Mouse (Mus musculus): Measurements from ENCODE around the gene Pabpc6. TPM values are rescaled to one million over a fixed set of nuclear protein-coding genes. Genes with fewer than 3 reads are reported as not detected.

The Pabpc6 gene
- polyA plus RNA-seq, 1 experiment from 2014 or later, result not detected

DNA sequence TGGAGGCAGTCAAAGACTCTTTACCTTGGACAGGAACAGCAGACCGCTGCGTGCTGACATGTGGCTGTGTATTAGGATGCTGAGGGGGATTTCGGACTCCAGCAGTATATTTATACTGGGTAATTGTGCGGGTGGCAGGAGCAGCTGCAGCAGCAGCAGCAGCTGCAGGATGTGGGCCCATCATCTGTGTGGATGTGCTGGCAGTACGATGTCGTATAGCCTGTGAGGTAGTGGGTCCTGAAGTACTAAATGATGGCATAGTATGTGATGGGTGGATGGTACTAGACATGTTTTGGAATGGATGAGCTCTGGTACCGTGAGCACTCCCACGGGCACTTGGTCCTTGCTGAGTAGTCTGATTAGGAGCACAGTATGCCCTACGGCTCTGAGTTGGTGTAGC, 1.6 kb downstream of the Pabpc6 start:
- no peak for ATAC-seq (ENCODE audit: insufficient read depth, low FRiP score, low TSS enrichment)
- 87% methylated on average over 9 of the region's 9 CpGs for WGBS

DNA sequence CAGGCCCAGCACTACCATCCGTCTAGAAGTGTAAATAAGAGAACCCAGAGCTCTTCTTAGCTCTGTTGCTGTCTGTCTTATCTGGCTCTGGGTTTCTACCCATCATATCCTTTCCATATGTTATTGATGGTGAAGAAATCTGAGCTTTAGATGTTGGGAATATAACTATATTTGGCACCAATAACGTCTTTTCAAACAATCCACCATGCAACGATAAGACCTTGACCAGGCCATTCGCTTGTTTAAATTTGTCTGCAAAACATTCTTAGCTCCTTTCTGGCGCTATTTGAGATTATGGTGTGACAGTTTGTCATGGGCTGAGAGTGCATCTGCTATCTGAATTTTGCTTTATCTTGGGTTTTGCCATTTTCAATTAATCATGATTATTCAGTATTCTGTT, 10.9 kb downstream of the Pabpc6 start:
- 89% methylated on average over 5 of the region's 5 CpGs for WGBS
- H3K9ac ChIP-seq (ENCODE audit: low read length), result no peak overlapping the region
- ATAC-seq (ENCODE audit: insufficient read depth, low FRiP score, low TSS enrichment), result no peak

More for the DNA sequence above, 1.6 kb downstream of the Pabpc6 start:
- Histone ChIP-seq H3K9ac (ENCODE audit: low read length) (no peak overlapping the region), H3K9me3 (ENCODE audit: control insufficient read depth, low read length) (no peaks in the 10 kb centered on the region), H3K27ac (ENCODE audit: low read depth, low read length) (no peak overlapping the region), H3K27me3 (ENCODE audit: control insufficient read depth, insufficient read depth, low read length) (no peaks in the 10 kb centered on the region), H3K4me3 (ENCODE audit: low read depth, low read length) (no peak overlapping the region), H3K4me2 (ENCODE audit: low read depth) (no peak overlapping the region), H3K36me3 (ENCODE audit: control insufficient read depth, insufficient read depth, low read length) (no peaks in the 10 kb centered on the region), H3K4me1 (ENCODE audit: control insufficient read depth, insufficient read depth, low read length) (no peaks in the 10 kb centered on the region)
- no peak for DNase-seq (ENCODE audit: low spot score)

DNA sequence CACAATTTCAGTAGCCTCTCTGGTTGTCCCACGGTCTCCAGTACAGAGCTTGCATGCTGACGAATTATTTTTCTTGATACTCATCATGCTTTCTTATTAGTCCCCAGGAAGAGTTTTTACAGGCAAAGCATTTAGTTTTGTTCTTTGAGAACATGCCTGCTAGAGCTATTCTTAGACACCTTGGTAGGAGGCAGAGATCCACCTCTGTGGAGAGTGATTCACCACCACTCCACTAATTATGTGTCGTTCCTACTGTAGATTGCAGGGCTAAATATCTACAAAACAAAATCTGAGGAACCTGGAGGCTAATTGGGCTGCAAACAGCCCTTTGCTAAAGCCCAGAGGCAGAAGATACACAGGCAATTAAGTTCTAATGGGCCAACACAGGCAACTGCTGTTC, 15.4 kb downstream of the Pabpc6 start:
- H3K4me3 ChIP-seq (ENCODE audit: low read depth, low read length), result no peak overlapping the region
- no peak for ATAC-seq (ENCODE audit: insufficient read depth, low FRiP score, low TSS enrichment)
- no peaks in the 10 kb centered on the region for H3K9me3 ChIP-seq (ENCODE audit: control insufficient read depth, low read length)
- H3K27ac ChIP-seq (ENCODE audit: low read depth, low read length), result no peak overlapping the region
- no peak overlapping the region for H3K4me2 ChIP-seq (ENCODE audit: low read depth)
- no peaks in the 10 kb centered on the region for H3K36me3 ChIP-seq (ENCODE audit: control insufficient read depth, insufficient read depth, low read length)
- no peaks in the 10 kb centered on the region for H3K27me3 ChIP-seq (ENCODE audit: control insufficient read depth, insufficient read depth, low read length)
- no peak for DNase-seq (ENCODE audit: low spot score)
- no peak overlapping the region for H3K9ac ChIP-seq (ENCODE audit: low read length)
- no peaks in the 10 kb centered on the region for H3K4me1 ChIP-seq (ENCODE audit: control insufficient read depth, insufficient read depth, low read length)
- WGBS, result 84% methylated on average over 3 of the region's 3 CpGs

More for the DNA sequence above, 10.9 kb downstream of the Pabpc6 start:
- Histone ChIP-seq H3K36me3 (ENCODE audit: control insufficient read depth, insufficient read depth, low read length) (no peaks in the 10 kb centered on the region), H3K9me3 (ENCODE audit: control insufficient read depth, low read length) (no peaks in the 10 kb centered on the region), H3K27ac (ENCODE audit: low read depth, low read length) (no peak overlapping the region), H3K27me3 (ENCODE audit: control insufficient read depth, insufficient read depth, low read length) (no peaks in the 10 kb centered on the region), H3K4me3 (ENCODE audit: low read depth, low read length) (no peak overlapping the region), H3K4me1 (ENCODE audit: control insufficient read depth, insufficient read depth, low read length) (no peaks in the 10 kb centered on the region), H3K4me2 (ENCODE audit: low read depth) (no peak overlapping the region)
- DNase-seq (ENCODE audit: low spot score), result no peak

DNA sequence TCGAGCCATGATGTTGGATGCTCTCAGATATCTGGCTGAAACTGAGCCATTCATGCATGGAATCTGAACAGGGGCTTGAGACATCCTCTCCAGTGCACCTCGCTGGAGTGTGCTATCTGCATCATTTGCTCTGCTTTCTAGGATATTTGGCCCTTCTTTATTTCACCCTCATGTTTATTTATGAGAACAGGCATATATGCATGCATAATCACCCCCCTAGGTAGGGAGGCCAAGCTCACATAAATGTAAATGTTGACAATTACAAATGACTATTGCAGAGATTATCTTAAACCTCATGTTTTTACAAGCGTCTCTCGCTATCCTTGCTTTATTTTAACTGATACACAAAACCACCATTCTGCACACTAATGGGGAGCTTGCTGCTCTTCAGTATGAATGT, 21.9 kb downstream of the Pabpc6 start:
- DNase-seq (ENCODE audit: low spot score), result no peak
- 63% methylated on average over 4 of the region's 4 CpGs for WGBS
- Histone ChIP-seq H3K9me3 (ENCODE audit: control insufficient read depth, low read length) (no peaks in the 10 kb centered on the region), H3K27ac (ENCODE audit: low read depth, low read length) (no peak overlapping the region), H3K4me1 (ENCODE audit: control insufficient read depth, insufficient read depth, low read length) (no peaks in the 10 kb centered on the region), H3K4me3 (ENCODE audit: low read depth, low read length) (no peak overlapping the region), H3K36me3 (ENCODE audit: control insufficient read depth, insufficient read depth, low read length) (no peaks in the 10 kb centered on the region), H3K27me3 (ENCODE audit: control insufficient read depth, insufficient read depth, low read length) (no peaks in the 10 kb centered on the region), H3K4me2 (ENCODE audit: low read depth) (no peak overlapping the region), H3K9ac (ENCODE audit: low read length) (no peak overlapping the region)
- ATAC-seq (ENCODE audit: insufficient read depth, low FRiP score, low TSS enrichment), result no peak

DNA sequence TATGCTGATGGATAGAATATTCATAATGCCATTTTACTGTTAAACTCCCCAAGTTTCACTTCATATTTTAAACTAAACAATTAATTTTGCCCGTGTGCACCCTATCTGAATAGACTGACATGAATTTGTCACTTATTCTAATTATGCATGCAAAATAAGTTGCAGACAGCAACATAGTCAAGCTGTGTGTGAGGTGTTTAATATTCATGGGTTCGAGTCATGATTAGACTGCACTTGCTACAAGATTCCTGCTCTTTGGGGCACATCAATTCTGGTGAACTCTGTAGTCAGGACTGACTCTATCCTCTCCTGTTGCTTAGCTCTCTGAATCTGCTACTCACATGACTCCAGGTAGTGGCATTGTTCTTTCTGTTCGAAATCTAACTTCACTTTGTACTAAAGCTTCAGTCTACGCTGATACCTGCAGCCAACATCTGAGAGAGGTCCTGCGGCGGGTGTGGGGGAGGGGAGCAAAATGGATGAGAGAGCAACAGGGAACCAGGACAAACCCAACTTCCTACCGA, 25.8 kb downstream of the Pabpc6 start:
- no peak overlapping the region for H3K4me3 ChIP-seq (ENCODE audit: low read depth, low read length)
- H3K9ac ChIP-seq (ENCODE audit: low read length), result no peak overlapping the region
- H3K27me3 ChIP-seq (ENCODE audit: control insufficient read depth, insufficient read depth, low read length), result no peaks in the 10 kb centered on the region
- no peaks in the 10 kb centered on the region for H3K9me3 ChIP-seq (ENCODE audit: control insufficient read depth, low read length)
- no peak overlapping the region for H3K27ac ChIP-seq (ENCODE audit: low read depth, low read length)
- H3K4me2 ChIP-seq (ENCODE audit: low read depth), result no peak overlapping the region
- 83% methylated on average over 7 of the region's 7 CpGs for WGBS
- H3K36me3 ChIP-seq (ENCODE audit: control insufficient read depth, insufficient read depth, low read length), result no peaks in the 10 kb centered on the region
- no peak for DNase-seq (ENCODE audit: low spot score)
- no peak for ATAC-seq (ENCODE audit: insufficient read depth, low FRiP score, low TSS enrichment)
- no peaks in the 10 kb centered on the region for H3K4me1 ChIP-seq (ENCODE audit: control insufficient read depth, insufficient read depth, low read length)

DNA sequence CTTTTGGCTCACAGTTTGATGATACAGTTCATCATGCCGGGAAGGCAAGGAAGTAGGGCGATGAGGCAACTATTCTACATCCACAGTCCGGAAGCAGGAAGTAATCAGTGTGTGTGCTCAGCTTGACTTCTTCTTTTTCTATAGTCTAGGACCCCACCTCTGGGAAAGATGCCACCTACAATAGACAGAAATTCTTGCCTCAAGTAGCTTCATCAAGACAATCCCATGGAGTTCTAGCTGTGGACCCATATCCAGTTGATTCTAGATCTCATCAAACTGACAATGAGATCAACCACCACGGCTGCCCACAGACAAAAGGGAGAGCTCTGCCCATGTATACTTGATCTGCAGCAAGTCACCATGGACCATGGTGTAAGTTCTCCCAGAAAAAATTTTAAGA, 32.5 kb downstream of the Pabpc6 start:
- Histone ChIP-seq H3K9me3 (ENCODE audit: control insufficient read depth, low read length) (no peaks in the 10 kb centered on the region), H3K4me2 (ENCODE audit: low read depth) (no peak overlapping the region), H3K9ac (ENCODE audit: low read length) (no peak overlapping the region), H3K36me3 (ENCODE audit: control insufficient read depth, insufficient read depth, low read length) (no peaks in the 10 kb centered on the region), H3K4me3 (ENCODE audit: low read depth, low read length) (no peak overlapping the region), H3K4me1 (ENCODE audit: control insufficient read depth, insufficient read depth, low read length) (no peaks in the 10 kb centered on the region), H3K27me3 (ENCODE audit: control insufficient read depth, insufficient read depth, low read length) (no peaks in the 10 kb centered on the region), H3K27ac (ENCODE audit: low read depth, low read length) (no peak overlapping the region)
- no peak for DNase-seq (ENCODE audit: low spot score)
- no peak for ATAC-seq (ENCODE audit: insufficient read depth, low FRiP score, low TSS enrichment)
- 93% methylated on average over 4 of the region's 4 CpGs for WGBS

DNA sequence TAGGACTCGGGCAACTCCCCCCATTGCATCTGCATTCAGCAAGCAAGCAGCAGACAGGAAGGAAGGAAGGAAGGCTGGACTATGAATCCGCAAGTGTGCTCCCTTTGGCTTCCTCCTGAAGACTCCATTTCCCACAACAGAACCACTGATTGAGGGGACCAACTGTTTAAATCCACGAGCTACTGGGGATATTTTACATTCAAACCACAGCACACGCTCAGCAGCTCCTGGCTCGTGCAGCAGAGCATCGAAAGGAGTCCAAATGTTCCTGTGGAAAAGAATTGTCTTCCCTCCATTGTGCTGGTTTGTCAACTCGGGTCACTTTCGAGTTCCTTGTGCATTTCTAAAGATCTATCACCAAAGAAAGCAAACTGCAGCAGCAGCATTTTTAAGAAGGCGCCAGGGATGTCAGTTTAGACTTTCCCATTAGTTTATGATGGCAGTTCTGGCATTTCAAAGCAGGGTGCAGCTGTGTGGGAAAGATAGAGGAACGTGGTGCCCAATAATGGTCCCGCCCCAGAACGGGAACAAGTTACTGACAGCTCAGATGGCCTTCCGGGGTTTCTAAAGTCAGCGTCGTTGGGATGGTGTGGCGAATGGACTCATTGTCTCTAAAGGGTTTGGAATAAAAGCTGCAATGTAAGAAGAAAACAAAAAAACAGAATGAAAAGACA, 36.8 kb downstream of the Pabpc6 start:
- Histone ChIP-seq H3K4me1 (ENCODE audit: control insufficient read depth, insufficient read depth, low read length) (no peaks in the 10 kb centered on the region), H3K4me3 (ENCODE audit: low read depth, low read length) (no peak overlapping the region), H3K27ac (ENCODE audit: low read depth, low read length) (no peak overlapping the region), H3K9me3 (ENCODE audit: control insufficient read depth, low read length) (no peaks in the 10 kb centered on the region), H3K9ac (ENCODE audit: low read length) (no peak overlapping the region), H3K27me3 (ENCODE audit: control insufficient read depth, insufficient read depth, low read length) (no peaks in the 10 kb centered on the region), H3K4me2 (ENCODE audit: low read depth) (no peak overlapping the region), H3K36me3 (ENCODE audit: control insufficient read depth, insufficient read depth, low read length) (no peaks in the 10 kb centered on the region)
- no peak for DNase-seq (ENCODE audit: low spot score)
- WGBS, result 54% methylated on average over 16 of the region's 16 CpGs
- no peak for ATAC-seq (ENCODE audit: insufficient read depth, low FRiP score, low TSS enrichment)

DNA sequence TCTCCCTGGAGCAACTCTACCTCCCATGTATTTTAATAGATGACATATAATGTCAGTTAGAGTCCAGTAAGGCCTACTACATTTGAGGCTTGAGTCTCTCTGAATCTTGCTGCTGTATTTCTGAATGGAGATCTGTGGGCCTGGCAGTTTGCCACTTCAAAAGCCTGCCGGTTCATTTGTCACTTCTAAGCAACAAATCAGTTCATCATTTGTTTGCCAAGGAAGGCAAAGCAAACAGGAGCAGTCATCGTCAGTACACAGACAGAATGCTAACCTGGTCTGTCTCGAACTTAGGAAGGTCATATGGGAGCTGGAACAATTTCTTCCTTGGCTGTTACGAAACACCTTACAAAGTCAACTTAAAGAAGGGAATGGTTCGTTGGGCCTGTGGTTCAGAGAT, 37.4 kb downstream of the Pabpc6 start:
- peak; percentile 28 for DNase-seq (ENCODE audit: low spot score)
- Histone ChIP-seq H3K4me1 (ENCODE audit: control insufficient read depth, insufficient read depth, low read length) (no peaks in the 10 kb centered on the region), H3K9me3 (ENCODE audit: control insufficient read depth, low read length) (no peaks in the 10 kb centered on the region), H3K9ac (ENCODE audit: low read length) (no peak overlapping the region), H3K27me3 (ENCODE audit: control insufficient read depth, insufficient read depth, low read length) (no peaks in the 10 kb centered on the region), H3K4me2 (ENCODE audit: low read depth) (no peak overlapping the region), H3K27ac (ENCODE audit: low read depth, low read length) (no peak overlapping the region), H3K36me3 (ENCODE audit: control insufficient read depth, insufficient read depth, low read length) (no peaks in the 10 kb centered on the region), H3K4me3 (ENCODE audit: low read depth, low read length) (no peak overlapping the region)
- no peak for ATAC-seq (ENCODE audit: insufficient read depth, low FRiP score, low TSS enrichment)
- WGBS, result 62% methylated on average over 5 of the region's 5 CpGs

DNA sequence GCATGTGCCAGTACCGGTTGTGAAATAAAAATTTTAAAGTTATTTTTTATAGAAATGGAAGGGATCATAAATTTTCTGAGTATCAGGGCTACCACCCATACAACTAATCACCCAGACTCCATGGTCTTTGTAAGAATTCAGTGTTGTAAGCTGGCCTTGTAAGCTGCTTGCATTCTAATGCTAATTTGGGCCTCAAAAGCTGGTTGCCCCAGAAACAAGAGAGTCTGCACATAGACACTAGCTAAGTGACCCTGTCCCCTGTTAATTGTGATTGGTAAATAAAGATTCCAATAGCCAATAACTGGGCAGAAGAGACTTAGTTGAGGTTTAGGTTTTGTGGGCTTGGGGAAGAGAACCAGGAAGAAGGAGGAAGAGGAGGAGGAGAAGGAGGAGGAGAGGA, 38.4 kb downstream of the Pabpc6 start:
- H3K4me1 ChIP-seq (ENCODE audit: control insufficient read depth, insufficient read depth, low read length), result no peaks in the 10 kb centered on the region
- peak; percentile 48; the same call in 1 of the 2 replicates for ATAC-seq (ENCODE audit: insufficient read depth, low FRiP score, low TSS enrichment)
- no peak overlapping the region for H3K27ac ChIP-seq (ENCODE audit: low read depth, low read length)
- H3K36me3 ChIP-seq (ENCODE audit: control insufficient read depth, insufficient read depth, low read length), result no peaks in the 10 kb centered on the region
- no peaks in the 10 kb centered on the region for H3K9me3 ChIP-seq (ENCODE audit: control insufficient read depth, low read length)
- no peak overlapping the region for H3K4me2 ChIP-seq (ENCODE audit: low read depth)
- peak; percentile 20 for DNase-seq (ENCODE audit: low spot score)
- H3K27me3 ChIP-seq (ENCODE audit: control insufficient read depth, insufficient read depth, low read length), result no peaks in the 10 kb centered on the region
- no peak overlapping the region for H3K9ac ChIP-seq (ENCODE audit: low read length)
- 43% methylated on average over 1 of the region's 1 CpGs for WGBS
- no peak overlapping the region for H3K4me3 ChIP-seq (ENCODE audit: low read depth, low read length)
